Mouse (Mus musculus) spleen, adult 2 months (tissue): Measurements from ENCODE around the gene Igsf21. TPM values are rescaled to one million over a fixed set of nuclear protein-coding genes. Genes with fewer than 3 reads are reported as not detected.

Source experiments
- DNase-seq, 2 experiments: peaks; one replicate each; pipeline versions ENCODE4 v3.0.0 to v3.0.0-alpha.2; 2012 to 2021; ENCODE audit warnings: low spot score in 2 of 2, low read depth in 1 of 2
- H3K27ac ChIP-seq: fragments of 200-500 bp; 2 replicates; pipeline ENCODE4 v1.5.1; 2012; ENCODE audit warnings: low read length, inconsistent platforms; ENCODE audit not compliant: insufficient read depth
- H3K27me3 ChIP-seq: fragments of 200-500 bp; 2 replicates; pipeline ENCODE4 v1.6.1; 2012; ENCODE audit warnings: mild to moderate bottlenecking, moderate library complexity, low read length, inconsistent platforms; ENCODE audit not compliant: control insufficient read depth, insufficient read depth
- H3K36me3 ChIP-seq: fragments of 200-500 bp; 2 replicates; pipeline ENCODE4 v1.6.1; 2012; ENCODE audit warnings: mild to moderate bottlenecking, low read length, inconsistent platforms; ENCODE audit not compliant: control insufficient read depth, insufficient read depth
- H3K4me1 ChIP-seq: fragments of 200-500 bp; 2 replicates; pipeline ENCODE4 v1.6.1; 2011; ENCODE audit warnings: inconsistent platforms; ENCODE audit not compliant: control insufficient read depth, insufficient read depth, insufficient read length
- H3K4me3 ChIP-seq: fragments of 200-500 bp; 2 replicates; pipeline ENCODE4 v1.5.1; 2011; ENCODE audit warnings: mild to moderate bottlenecking, inconsistent platforms; ENCODE audit not compliant: insufficient read depth, insufficient read length; ENCODE audit errors: extremely low read depth
- CTCF ChIP-seq: fragments of 200-500 bp; IDR thresholded peaks from 2 replicates; pipeline ENCODE4 v1.5.1; 2011; ENCODE audit warnings: mild to moderate bottlenecking, inconsistent platforms; ENCODE audit not compliant: insufficient read depth, insufficient read length, insufficient replicate concordance; ENCODE audit errors: extremely low read depth
- POLR2A ChIP-seq: fragments of 200-500 bp; IDR thresholded peaks from 2 replicates; pipeline ENCODE4 v1.6.1; 2011; ENCODE audit warnings: low read depth, low read length, inconsistent platforms
- WGBS: fragments of 180-500 bp; shearing (Covaris S2); methylation state at CpG from one replicate; pipeline ENCODE4 v1.1.7; 2018; 5-methylcytosine and 5-hydroxymethylcytosine counted together
- polyA plus RNA-seq: library from polyadenylated mRNA; depleted of rRNA; stranded (reverse); fragments of >200 nt; gene quantifications from 2 replicates; pipeline ENCODE4 v1.2.3, GENCODE M21; 2012

Igsf21 gene
- polyA plus RNA-seq, 1 experiment = 0.05 TPM

GRCm38 (mm10) chr4:140129553-140130275, 116.9 kb downstream of the Igsf21 start:
- Histone ChIP-seq H3K27me3 (no peaks in the 10 kb centered on the region), H3K4me1 (no peaks in the 10 kb centered on the region), H3K27ac (no peak overlapping the region), H3K36me3 (no peaks in the 10 kb centered on the region), H3K4me3 (no peak overlapping the region)
- 78% methylated on average over 12 of the region's 12 CpGs for WGBS
- TF ChIP-seq POLR2A = no peak
- TF ChIP-seq CTCF = no peak
- no peak for DNase-seq

DNA sequence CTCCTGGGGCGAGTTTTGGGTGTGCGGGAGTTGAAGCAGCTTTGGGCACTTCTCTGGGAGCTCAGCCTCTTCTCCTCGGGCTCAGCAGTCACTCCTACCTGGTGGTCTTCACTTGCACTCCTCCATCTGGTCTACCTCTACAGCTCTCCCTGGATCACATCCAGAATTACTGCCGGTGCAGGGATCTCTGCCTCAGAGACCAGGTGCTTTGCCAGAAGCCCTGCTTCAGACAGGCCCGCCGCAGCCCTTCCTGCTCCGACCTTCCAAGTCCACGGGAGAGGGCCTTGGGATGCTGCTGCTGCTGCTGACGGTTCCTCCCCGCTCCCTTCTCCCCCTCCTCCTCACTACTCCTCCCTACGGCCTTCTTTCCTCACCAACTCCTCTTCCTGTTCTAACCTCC, 118.5 kb downstream of the Igsf21 start:
- no peak for DNase-seq
- 81% methylated on average over 11 of the region's 11 CpGs for WGBS
- H3K27ac ChIP-seq = no peak overlapping the region
- no peaks in the 10 kb centered on the region for H3K27me3 ChIP-seq
- H3K36me3 ChIP-seq = no peaks in the 10 kb centered on the region
- TF ChIP-seq CTCF = no peak
- no peak for TF ChIP-seq POLR2A
- H3K4me3 ChIP-seq = no peak overlapping the region
- no peaks in the 10 kb centered on the region for H3K4me1 ChIP-seq

- Histone ChIP-seq H3K36me3 (no peaks in the 10 kb centered on the region), H3K4me3 (no peak overlapping the region), H3K27me3 (no peaks in the 10 kb centered on the region), H3K27ac (no peak overlapping the region), H3K4me1 (no peaks in the 10 kb centered on the region)
- 82% methylated on average over 7 of the region's 7 CpGs for WGBS
- no peak for DNase-seq
- TF ChIP-seq POLR2A (no peak), CTCF (no peak)
These were observed 120.8 kb downstream of the Igsf21 start for GRCm38 (mm10) chr4:140125806-140126205.

- 63% methylated on average over 5 of the region's 5 CpGs for WGBS
These were observed 124.0 kb downstream of the Igsf21 start for GRCm38 (mm10) chr4:140122534-140122933.

DNA sequence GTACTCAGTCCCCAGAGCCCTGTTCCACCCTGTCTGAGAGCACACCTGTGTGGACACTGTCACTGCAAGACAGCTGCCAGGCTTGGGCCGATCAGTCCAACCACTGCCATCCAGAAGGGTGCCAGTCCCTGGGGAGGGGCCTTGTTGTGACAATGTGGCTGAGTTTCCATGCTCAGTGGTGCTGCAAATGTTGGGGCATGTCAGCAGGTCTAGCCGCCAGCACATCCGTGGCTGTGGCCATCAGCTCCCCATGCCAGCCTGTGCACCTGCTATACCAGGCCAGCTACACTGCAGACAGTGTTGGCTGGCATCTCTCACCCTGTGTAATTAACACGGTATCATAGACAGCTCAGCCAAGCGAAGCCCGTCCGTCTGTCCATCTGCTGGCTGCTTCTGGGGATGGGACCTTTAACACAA, 129.3 kb downstream of the Igsf21 start:
- H3K27me3 ChIP-seq = no peaks in the 10 kb centered on the region
- no peaks in the 10 kb centered on the region for H3K4me1 ChIP-seq
- no peak overlapping the region for H3K4me3 ChIP-seq
- whole genome bisulfite sequencing = 89% methylated on average over 7 of the region's 7 CpGs
- no peak for TF ChIP-seq CTCF
- no peak for TF ChIP-seq POLR2A
- DNase-seq = no peak
- no peak overlapping the region for H3K27ac ChIP-seq
- H3K36me3 ChIP-seq = no peaks in the 10 kb centered on the region

More at GRCm38 (mm10) chr4:140122534-140122933, 124.0 kb downstream of the Igsf21 start:
- H3K27me3 ChIP-seq = no peaks in the 10 kb centered on the region
- no peak for DNase-seq
- no peak overlapping the region for H3K4me3 ChIP-seq
- no peaks in the 10 kb centered on the region for H3K4me1 ChIP-seq
- no peaks in the 10 kb centered on the region for H3K36me3 ChIP-seq
- TF ChIP-seq CTCF = no peak
- TF ChIP-seq POLR2A = no peak
- H3K27ac ChIP-seq = no peak overlapping the region

DNA sequence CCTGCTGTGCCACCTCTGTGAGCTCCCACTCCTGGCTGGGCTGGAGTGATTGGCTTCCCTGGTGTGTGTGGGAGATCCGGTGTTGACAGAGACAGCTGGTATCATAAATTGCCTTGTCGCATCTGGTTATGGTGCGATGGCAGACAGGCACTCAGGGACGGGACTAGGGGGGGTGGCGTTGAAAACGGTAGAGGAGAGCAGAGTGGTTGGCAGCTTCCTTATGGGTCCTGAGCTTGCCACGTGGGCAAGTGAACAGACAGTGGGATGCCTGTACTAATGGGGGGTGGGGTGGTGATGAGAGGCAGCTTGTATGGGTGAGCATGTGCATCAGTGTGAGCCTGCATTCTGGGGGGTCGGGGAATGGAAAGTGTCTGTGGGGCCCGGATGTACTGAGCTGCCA, 130.8 kb downstream of the Igsf21 start:
- no peaks in the 10 kb centered on the region for H3K4me1 ChIP-seq
- no peak overlapping the region for H3K4me3 ChIP-seq
- H3K27ac ChIP-seq = no peak overlapping the region
- no peaks in the 10 kb centered on the region for H3K36me3 ChIP-seq
- DNase-seq = no peak
- no peaks in the 10 kb centered on the region for H3K27me3 ChIP-seq
- 87% methylated on average over 9 of the region's 9 CpGs for WGBS
- TF ChIP-seq CTCF (no peak), POLR2A (no peak)

- no peaks in the 10 kb centered on the region for H3K27me3 ChIP-seq
- TF ChIP-seq POLR2A = no peak
- TF ChIP-seq CTCF = no peak
- no peak overlapping the region for H3K27ac ChIP-seq
- H3K4me3 ChIP-seq = no peak overlapping the region
- no peaks in the 10 kb centered on the region for H3K36me3 ChIP-seq
- DNase-seq = no peak
- WGBS = 87% methylated on average over 6 of the region's 6 CpGs
- no peaks in the 10 kb centered on the region for H3K4me1 ChIP-seq
These were observed 131.5 kb downstream of the Igsf21 start for GRCm38 (mm10) chr4:140115053-140115452.
